Mouse (Mus musculus) cerebellum, adult 11 months (tissue): Measurements from ENCODE around the gene Cab39.
A peak's percentile ranks its signal among the peaks of the same experiment; 100 is the strongest.

Source experiments
- DNase-seq: peaks from one replicate; pipeline ENCODE4 v3.0.0; 2022

Gene Cab39

GRCm38 (mm10) chr1:85793208-85794105 is at the start of gene Cab39:
TSS of gene Cab39 (plus strand) at chr1:85793441.
- DNase-seq, result peak; percentile 82

DNA sequence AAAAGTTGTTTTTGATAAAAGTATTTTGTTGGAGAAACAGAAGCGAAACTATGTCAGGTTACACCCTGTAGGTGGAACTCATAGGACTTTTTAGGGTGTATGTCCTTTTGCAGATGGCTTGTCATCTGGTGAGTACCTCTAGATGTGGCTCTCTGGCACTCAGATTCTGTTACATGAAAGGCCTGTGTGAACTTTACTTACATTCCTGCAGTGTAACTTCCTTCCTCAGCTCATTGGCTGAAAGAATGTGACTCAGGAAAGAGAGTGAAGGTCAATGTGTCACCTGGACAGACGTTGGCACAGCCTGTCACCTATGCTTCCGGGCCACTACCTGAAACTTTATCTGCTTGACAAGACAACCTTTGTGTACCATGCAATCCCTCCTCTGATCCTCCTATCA is 48.7 kb upstream of the Cab39 start:
- no peak for DNase-seq

- no peak for DNase-seq
Observed at GRCm38 (mm10) chr1:85746511-85746910, 46.7 kb upstream of the Cab39 start.

- no peak for DNase-seq
Observed at GRCm38 (mm10) chr1:85749829-85750228, 43.4 kb upstream of the Cab39 start.

DNA sequence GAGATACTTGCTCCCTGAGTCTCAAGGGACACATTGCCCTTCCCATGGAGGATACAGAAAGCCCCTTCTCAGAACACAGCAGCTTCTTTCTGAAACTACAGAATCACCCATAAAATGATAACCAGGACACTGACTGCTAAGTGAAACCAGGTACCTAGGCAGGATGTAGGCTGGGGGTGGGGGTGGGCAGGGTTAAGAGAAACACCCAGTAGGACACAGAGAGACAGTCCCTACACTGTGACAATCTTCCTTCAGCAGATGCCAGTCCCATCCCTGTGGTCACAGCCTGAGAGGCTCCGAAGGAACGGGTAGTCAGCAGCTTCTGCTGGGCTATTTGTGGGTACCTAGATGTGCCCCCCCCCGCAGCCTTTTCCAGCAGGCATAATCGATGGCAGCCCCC is 42.6 kb upstream of the Cab39 start:
- no peak for DNase-seq

DNA sequence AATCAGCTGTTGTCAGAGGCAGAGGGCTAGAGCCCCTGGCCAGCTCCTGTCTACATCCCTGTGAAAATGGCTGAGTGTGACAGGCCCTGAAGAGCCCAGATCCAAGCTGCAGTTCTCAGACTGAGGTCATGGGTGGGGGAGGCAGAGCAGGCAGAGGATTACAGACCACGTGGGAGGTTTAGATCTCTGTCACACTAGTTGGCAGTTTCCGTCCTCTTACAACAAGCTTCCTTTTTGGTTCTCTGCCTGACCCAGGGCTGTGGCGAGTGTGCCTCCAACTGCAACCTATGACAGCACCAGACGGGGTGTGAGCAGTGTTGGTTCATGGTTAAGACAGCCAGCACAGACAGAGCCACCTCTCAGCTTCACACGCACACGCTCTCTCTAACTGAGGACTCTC is 41.7 kb upstream of the Cab39 start:
- DNase-seq, result no peak

DNA sequence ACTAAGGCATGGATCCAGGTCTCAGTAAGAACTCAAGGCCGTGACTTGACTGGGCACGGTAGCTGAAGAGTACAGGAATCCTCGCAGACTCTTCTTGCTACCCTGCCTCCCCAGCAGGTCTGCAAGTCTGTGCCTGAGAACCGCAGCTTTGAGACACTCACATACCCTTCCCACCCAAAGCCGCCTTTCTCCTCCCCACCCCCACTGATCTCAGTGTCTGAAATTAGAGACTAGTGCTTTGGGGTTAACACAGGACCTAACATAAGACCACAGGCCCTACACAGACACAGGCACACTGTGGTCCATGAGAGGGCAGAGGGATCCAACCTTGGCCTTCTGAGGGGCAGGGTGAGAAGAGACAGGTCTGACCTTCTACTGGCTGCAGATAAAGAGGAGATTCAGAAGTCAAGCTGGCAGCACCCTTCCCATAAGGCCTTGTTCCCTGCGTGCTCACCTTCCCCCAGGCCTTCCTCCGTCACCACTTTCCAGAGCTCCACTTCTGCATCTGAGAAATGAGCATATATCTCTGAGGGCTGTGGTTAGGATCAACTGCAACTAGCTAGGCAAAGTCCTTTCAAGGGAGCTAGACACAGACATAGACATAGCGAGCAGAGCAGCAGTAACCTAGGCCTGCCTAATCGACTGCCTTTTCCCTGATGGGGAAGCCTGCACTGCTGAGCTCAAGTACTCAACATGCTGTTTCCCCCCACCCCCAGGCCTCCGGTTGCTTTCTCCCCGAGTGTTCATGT is 41.1 kb upstream of the Cab39 start:
- DNase-seq, result no peak

DNA sequence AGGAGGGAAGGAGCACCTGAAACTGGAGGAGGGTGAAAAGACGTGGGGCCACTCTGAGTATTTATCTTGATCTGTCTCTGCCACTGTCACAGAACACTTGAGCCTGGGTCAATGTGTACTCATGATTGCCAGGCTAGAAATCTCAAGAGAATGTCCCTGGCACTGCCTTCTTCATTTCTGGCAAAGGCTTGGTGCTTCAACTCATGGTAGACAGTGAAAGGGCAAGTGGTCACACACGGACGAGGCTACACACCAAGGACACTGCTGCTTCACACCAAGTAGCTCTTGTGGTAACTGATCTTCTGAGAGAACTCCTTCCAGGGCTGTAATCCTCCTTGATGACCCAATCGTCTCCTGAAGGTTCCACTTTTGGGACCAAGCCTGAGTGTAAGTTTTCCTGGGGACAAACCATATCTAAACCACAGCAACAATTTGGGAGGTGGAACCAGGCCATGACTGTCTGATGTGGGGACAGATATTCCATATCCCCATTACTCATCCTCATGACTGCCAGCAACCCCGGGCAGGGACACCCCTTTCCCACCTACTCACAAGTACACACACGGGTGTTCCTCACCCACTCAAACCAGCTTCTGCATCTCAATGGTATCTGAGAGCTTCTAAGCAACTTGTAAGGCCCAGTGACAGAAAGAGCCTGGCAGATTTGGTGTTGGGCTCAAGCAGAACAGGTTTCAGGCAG is 35.6 kb upstream of the Cab39 start:
- DNase-seq, result no peak

GRCm38 (mm10) chr1:85758231-85758968 is 34.8 kb upstream of the Cab39 start:
- DNase-seq, result no peak

- DNase-seq, result no peak
Observed at GRCm38 (mm10) chr1:85758969-85759293, 34.3 kb upstream of the Cab39 start.

DNA sequence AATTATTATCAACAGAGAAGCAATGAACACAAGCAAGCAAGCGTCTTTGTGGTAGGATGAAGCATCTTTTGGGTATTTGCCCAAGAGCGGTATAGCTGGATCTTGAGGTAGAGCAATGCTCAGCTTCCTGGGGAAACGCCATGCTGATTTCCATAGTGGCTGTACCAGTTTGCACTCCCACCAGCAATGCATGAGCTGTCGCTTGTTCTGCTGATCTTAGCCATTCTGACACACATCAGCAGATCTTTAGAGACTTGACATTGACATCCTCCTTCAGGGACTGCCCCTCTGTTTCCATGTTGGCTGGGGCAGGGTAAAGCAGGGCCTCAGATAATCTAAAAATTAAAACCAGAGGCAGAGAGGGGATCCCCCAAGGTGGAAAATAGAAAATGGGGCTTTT is 31.6 kb upstream of the Cab39 start:
- no peak for DNase-seq

GRCm38 (mm10) chr1:85763386-85763785 is 29.9 kb upstream of the Cab39 start:
- no peak for DNase-seq

GRCm38 (mm10) chr1:85764291-85764690 is 28.9 kb upstream of the Cab39 start:
- no peak for DNase-seq

DNA sequence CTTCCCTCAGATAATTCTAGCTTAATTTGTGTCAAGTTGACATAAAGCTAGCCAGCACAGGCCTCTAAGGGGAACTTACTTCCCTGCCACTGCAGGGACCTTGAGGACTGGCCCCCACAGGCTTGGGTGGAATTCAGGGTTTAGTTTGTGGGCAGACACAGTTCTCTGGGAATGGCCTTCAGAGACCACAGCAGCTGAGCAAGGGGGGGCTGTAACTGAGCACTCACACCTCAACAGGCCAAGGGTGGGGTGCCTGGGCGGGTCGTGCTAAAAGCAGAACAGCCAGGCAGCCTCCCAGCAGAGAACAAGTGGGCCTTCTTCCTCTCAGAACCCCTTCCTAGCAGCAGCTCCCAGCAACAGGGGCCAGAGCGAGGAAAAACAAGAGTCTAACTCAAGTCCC is 27.1 kb upstream of the Cab39 start:
- no peak for DNase-seq

DNA sequence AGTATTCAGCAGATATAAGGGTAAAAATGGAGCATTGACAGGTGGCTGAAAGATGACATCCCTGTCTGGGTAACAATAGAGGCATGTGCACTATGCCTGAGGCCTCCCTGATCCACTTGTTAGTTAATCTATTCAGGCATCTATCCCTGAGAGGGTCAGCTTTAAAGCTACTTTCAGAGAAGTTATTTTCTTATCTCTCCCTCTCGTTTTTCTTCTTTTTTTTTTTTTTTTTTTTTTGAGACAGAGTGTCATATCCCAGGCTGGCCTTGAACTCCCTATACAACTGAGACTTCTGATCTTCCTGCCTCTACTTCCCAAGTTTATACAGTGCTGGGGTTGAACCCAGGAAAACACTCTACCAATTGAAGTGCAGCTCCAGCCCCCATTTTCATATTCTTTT is 25.5 kb upstream of the Cab39 start:
- no peak for DNase-seq

- DNase-seq, result no peak
Observed at GRCm38 (mm10) chr1:85771976-85772375, 21.3 kb upstream of the Cab39 start.

DNA sequence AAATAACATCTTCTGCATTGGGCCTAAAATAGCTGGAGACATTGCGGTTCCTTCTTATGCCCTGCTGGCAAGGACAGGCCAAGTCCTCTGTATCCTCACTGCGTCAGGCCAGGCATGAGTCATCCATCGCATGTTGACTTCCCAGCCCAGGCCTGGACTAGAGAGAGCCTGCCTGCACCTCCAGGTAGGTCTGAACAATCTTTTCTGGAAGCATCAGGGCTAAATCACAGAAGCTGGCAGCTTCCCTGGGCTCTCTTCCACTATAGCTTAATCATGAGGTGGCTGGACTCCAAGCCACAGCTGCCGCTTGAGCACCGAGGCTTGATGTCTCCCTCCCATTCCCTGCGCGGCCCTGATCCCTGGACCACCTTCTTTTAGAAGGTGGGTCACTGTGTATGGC is 18.1 kb upstream of the Cab39 start:
- DNase-seq, result no peak

GRCm38 (mm10) chr1:85776154-85776553 is 17.1 kb upstream of the Cab39 start:
- no peak for DNase-seq

DNA sequence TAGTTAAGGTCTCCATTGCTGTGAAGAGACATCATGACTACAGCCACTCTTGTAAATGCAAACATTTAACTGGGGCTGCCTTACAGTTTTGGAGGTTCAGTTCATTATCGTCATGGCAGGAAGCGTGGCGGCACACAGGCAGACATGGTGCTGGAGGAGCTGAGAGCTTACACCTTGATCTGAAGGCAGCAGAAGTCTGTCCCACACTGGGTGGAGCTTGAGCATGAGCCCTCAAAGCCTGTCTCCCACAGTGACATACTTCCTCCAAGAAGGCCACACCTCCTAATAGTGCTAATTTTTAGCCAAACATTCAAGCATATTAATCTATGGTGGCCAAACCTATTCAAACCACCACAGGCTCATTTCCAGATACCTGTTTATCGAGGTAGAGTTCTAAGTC is 14.8 kb upstream of the Cab39 start, which contains the start of gene A630001G21Rik:
A630001G21Rik (minus strand) TSS at position 208 of the 400 bp plus-strand sequence.
- DNase-seq, result no peak

DNA sequence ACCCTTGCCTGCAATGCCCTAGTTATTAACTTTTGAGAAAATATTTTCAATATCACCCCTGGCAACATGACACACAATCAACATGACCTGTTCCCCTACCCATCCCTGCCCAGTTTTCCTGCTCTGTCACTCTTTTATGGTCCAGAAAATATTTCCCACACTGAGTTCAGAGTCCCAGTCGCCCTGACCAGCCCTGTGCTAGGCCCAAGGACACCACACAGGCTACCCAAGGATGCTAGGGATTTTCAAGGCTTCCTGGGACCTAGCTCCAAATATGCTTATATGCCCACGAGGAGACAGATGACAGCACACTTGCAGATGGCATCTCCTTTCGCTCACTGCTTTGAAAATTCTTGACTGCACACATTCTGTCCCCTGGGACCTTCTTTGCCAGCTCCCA is 14.2 kb upstream of the Cab39 start:
- no peak for DNase-seq

- no peak for DNase-seq
Observed at GRCm38 (mm10) chr1:85779428-85780180, 13.6 kb upstream of the Cab39 start.

GRCm38 (mm10) chr1:85790565-85790964 is 2.7 kb upstream of the Cab39 start:
- DNase-seq, result no peak
